Mouse (Mus musculus): ENCODE measurements around the gene Rasl10a. TPM values are rescaled to one million over a fixed set of nuclear protein-coding genes. Genes with fewer than 3 reads are reported as not detected.
A peak's percentile ranks its signal among the peaks of the same experiment; 100 is the strongest.
"Not testable (repeated sequence)": the region's sequence is repeated elsewhere in the genome, so short reads cannot be mapped to it uniquely, and the experiment has no call there.

Gene Rasl10a
- polyA plus RNA-seq, 1 experiment from 2014 or later = 0.60 TPM

- Histone ChIP-seq H3K36me3 (replicated peaks) (peaks cover 42% of the 10 kb centered on the region), H3K27ac (peak within 1 kb of the TSS; percentile 86), H3K4me1 (peaks cover 51% of the 10 kb centered on the region), H3K4me3 (peak within 1 kb of the TSS; percentile 75), H3K9me3 (no peaks in the 10 kb centered on the region), H3K27me3 (ENCODE audit: poor library complexity, severe bottlenecking) (peaks cover 48% of the 10 kb centered on the region)
- peak; percentile 88 for DNase-seq (ENCODE audit: extremely low spot score, low spot score)
- WGBS = under 1% methylated on average over 50 of the region's 50 CpGs
Observed at GRCm38 (mm10) chr11:5065056-5065821, 7.3 kb downstream of the Rasl10a start, which contains the start of gene Gas2l1. Gas2l1 (minus strand) TSS chr11:5065327.

DNA sequence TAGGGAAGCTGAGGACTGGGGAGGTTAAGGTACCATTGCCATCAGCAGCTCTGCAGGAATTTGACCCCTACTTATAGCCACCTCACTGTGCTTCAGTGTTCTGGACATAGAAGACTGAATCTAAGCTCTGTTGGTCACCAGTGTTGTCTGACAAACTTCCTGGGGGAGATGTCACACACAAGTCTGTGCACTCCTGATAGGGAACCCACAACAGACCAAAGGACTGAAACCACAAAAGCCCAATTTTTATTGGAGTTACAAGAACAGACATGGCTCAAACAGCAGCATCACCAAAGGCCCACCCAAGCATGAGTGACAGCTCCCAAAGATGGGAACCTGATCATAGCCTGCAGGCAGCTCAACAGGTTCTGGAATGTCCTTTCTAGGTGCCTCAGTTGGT, 9.1 kb downstream of the Rasl10a start:
- DNase-seq (ENCODE audit: extremely low spot score, low spot score) = no peak
- Histone ChIP-seq H3K9me3 (no peaks in the 10 kb centered on the region), H3K27me3 (ENCODE audit: poor library complexity, severe bottlenecking) (peaks cover 30% of the 10 kb centered on the region), H3K4me3 (no peak overlapping the region), H3K27ac (no peak overlapping the region), H3K4me1 (peaks cover 36% of the 10 kb centered on the region), H3K36me3 (replicated peaks) (peaks cover 51% of the 10 kb centered on the region)

- no peak overlapping the region for H3K4me3 ChIP-seq
- 88% methylated on average over 9 of the region's 9 CpGs for WGBS
- DNase-seq (ENCODE audit: extremely low spot score, low spot score) = no peak
- no peak overlapping the region for H3K27ac ChIP-seq
- H3K9me3 ChIP-seq = no peaks in the 10 kb centered on the region
- peaks cover 17% of the 10 kb centered on the region for H3K27me3 ChIP-seq (ENCODE audit: poor library complexity, severe bottlenecking)
- peaks cover 23% of the 10 kb centered on the region for H3K4me1 ChIP-seq
- peaks cover 63% of the 10 kb centered on the region for H3K36me3 ChIP-seq (replicated peaks)
Observed at GRCm38 (mm10) chr11:5068126-5068971, 10.4 kb downstream of the Rasl10a start.

DNA sequence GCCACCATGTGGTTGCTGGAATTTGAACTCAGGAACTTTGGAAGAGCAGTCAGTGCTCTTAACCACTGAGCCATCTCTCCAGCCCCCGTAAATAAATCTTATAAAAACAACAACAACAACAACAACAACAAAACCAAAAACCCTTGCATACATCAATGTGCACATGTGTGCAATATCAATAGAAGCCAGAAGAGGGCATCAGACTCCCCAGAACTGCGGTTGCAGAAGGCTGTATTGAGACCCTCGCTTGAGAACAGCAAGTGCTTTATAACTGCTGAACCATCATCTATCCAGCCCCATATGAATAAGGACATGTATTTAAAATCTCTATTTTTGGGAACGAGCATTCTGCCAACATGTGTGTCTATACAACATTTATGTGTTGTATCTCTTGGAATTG, 17.0 kb downstream of the Rasl10a start:
- Histone ChIP-seq H3K9me3 (no peaks in the 10 kb centered on the region), H3K36me3 (replicated peaks) (peaks cover 92% of the 10 kb centered on the region), H3K4me3 (no peak overlapping the region), H3K27me3 (ENCODE audit: poor library complexity, severe bottlenecking) (no peaks in the 10 kb centered on the region), H3K4me1 (no peaks in the 10 kb centered on the region), H3K27ac (no peak overlapping the region)
- 81% methylated on average over 4 of the region's 4 CpGs for WGBS
- no peak for DNase-seq (ENCODE audit: extremely low spot score, low spot score)

DNA sequence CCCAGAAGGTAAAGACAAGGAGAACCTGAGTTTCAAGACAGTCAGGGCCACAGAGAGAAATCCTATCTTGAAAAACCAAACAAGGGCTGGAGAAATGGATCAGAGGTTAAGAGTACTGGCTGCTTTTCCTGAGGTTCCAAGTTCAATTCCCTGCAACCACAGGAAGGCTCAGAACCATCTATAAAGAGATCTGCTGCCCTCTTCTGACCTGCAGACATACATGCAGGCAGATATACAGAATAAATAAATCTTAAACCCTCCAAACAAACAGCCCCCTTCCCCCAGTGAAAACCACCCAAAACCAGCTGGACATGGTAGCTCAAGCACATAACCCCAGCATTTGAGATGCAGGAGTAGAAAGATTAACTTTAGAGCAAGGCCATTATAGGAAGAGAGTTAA, 17.8 kb downstream of the Rasl10a start:
- Histone ChIP-seq H3K27me3 (ENCODE audit: poor library complexity, severe bottlenecking) (no peaks in the 10 kb centered on the region), H3K9me3 (no peaks in the 10 kb centered on the region), H3K27ac (no peak overlapping the region), H3K4me1 (no peaks in the 10 kb centered on the region), H3K4me3 (no peak overlapping the region), H3K36me3 (replicated peaks) (peaks cover 92% of the 10 kb centered on the region)
- no peak for DNase-seq (ENCODE audit: extremely low spot score, low spot score)

DNA sequence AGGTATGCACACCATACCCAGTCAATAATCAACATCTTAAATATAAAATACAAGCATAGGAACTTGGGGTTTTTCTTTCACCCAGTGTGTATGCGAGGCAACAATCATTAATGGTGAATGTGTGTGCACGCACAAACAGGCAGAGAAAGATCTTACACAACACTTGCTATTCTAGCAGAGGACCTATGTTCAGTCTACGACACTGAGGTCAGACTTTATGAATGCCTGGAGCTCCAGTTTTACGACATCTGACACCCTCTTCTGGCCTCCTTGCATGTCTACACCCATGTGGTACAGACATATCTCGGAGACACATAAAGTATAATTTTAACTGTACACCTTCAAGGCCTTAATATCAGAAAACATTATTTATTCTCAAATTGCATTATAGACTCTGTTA, 18.9 kb downstream of the Rasl10a start:
- H3K9me3 ChIP-seq; H3K27me3 ChIP-seq (ENCODE audit: poor library complexity, severe bottlenecking); H3K4me1 ChIP-seq; H3K4me3 ChIP-seq; DNase-seq (ENCODE audit: extremely low spot score, low spot score); H3K27ac ChIP-seq: not testable (repeated sequence)
- 91% methylated on average over 4 of the region's 5 CpGs for WGBS
- peaks cover 92% of the 10 kb centered on the region for H3K36me3 ChIP-seq (replicated peaks)

- Histone ChIP-seq H3K36me3 (replicated peaks) (peaks cover 100% of the 10 kb centered on the region), H3K9me3 (no peaks in the 10 kb centered on the region), H3K27me3 (ENCODE audit: poor library complexity, severe bottlenecking) (no peaks in the 10 kb centered on the region), H3K4me1 (no peaks in the 10 kb centered on the region), H3K4me3 (no peak overlapping the region), H3K27ac (no peak overlapping the region)
- 96% methylated on average over 1 of the region's 1 CpGs for WGBS
- no peak for DNase-seq (ENCODE audit: extremely low spot score, low spot score)
Observed at GRCm38 (mm10) chr11:5089147-5089546, 31.2 kb downstream of the Rasl10a start.

DNA sequence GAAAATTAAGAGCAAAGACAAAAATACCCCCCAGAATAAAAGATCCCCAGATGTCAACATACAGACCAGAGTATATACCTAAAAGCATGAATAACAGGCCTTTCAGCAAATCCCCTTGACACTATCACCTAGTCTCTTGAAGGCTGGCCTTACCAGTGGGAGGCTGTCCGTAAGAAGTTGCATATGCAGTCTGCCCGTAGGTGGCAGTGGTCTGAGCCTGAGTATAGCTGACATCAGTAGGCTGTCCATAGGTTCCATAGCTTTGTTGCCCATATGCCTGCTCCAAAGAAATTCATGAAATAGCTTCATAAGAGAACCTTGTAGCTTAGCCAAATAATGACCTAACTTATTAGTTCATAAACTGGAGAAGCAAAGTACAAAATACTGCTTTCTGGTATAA, 33.8 kb downstream of the Rasl10a start:
- WGBS = 61% methylated on average over 2 of the region's 2 CpGs
- DNase-seq (ENCODE audit: extremely low spot score, low spot score) = no peak
- H3K4me3 ChIP-seq = no peak overlapping the region
- H3K4me1 ChIP-seq = peaks cover 10% of the 10 kb centered on the region
- peaks cover 93% of the 10 kb centered on the region for H3K36me3 ChIP-seq (replicated peaks)
- H3K27ac ChIP-seq = no peak overlapping the region
- H3K27me3 ChIP-seq (ENCODE audit: poor library complexity, severe bottlenecking) = no peaks in the 10 kb centered on the region
- H3K9me3 ChIP-seq = no peaks in the 10 kb centered on the region

GRCm38 (mm10) chr11:5095877-5096276, 37.9 kb downstream of the Rasl10a start:
- 90% methylated on average over 5 of the region's 5 CpGs for WGBS
- DNase-seq (ENCODE audit: extremely low spot score, low spot score) = no peak
- Histone ChIP-seq H3K36me3 (replicated peaks) (peaks cover 52% of the 10 kb centered on the region), H3K27ac (no peak overlapping the region), H3K4me3 (peak overlapping the region; percentile 80; the same call in 1 of the 2 replicates), H3K4me1 (peaks cover 29% of the 10 kb centered on the region), H3K27me3 (ENCODE audit: poor library complexity, severe bottlenecking) (no peaks in the 10 kb centered on the region), H3K9me3 (no peaks in the 10 kb centered on the region)

DNA sequence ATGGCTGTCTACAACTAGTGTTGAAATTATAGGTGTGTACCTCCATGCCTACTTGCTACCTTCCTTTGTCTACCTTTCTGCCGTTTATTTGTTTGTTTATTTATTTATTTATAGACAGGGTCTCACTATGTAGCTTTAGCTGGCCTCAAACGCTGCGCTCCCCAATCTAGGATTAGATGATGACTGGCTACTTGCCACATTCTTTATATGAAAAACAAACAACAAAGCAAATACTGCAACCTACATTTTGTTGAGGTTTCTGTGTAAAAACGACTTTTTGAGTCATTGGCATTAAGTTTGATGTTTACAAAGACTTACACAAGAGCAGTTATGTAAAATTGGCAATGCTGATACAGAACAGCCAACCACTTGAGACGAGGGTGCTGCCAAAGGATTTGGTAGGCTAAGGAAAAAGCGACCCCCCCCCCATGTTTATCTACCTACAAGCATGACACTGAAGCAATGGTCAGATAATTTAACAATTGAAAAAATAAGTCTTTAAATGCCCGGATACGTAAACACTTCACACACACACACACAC, 38.6 kb downstream of the Rasl10a start:
- Histone ChIP-seq H3K27ac (no peak overlapping the region), H3K27me3 (ENCODE audit: poor library complexity, severe bottlenecking) (no peaks in the 10 kb centered on the region), H3K4me3 (peak overlapping the region; percentile 80), H3K36me3 (replicated peaks) (peaks cover 48% of the 10 kb centered on the region), H3K4me1 (peaks cover 35% of the 10 kb centered on the region), H3K9me3 (no peaks in the 10 kb centered on the region)
- no peak for DNase-seq (ENCODE audit: extremely low spot score, low spot score)
- WGBS = 82% methylated on average over 8 of the region's 8 CpGs

- H3K9me3 ChIP-seq = no peaks in the 10 kb centered on the region
- H3K4me1 ChIP-seq = peaks cover 35% of the 10 kb centered on the region
- H3K36me3 ChIP-seq (replicated peaks) = peaks cover 39% of the 10 kb centered on the region
- under 1% methylated on average over 44 of the region's 44 CpGs for WGBS
- peak overlapping the region; percentile 99 for H3K27ac ChIP-seq
- H3K27me3 ChIP-seq (ENCODE audit: poor library complexity, severe bottlenecking) = no peaks in the 10 kb centered on the region
- DNase-seq (ENCODE audit: extremely low spot score, low spot score) = no peak
- peak overlapping the region; percentile 80 for H3K4me3 ChIP-seq
Observed at GRCm38 (mm10) chr11:5098035-5098735, 40.3 kb downstream of the Rasl10a start.

DNA sequence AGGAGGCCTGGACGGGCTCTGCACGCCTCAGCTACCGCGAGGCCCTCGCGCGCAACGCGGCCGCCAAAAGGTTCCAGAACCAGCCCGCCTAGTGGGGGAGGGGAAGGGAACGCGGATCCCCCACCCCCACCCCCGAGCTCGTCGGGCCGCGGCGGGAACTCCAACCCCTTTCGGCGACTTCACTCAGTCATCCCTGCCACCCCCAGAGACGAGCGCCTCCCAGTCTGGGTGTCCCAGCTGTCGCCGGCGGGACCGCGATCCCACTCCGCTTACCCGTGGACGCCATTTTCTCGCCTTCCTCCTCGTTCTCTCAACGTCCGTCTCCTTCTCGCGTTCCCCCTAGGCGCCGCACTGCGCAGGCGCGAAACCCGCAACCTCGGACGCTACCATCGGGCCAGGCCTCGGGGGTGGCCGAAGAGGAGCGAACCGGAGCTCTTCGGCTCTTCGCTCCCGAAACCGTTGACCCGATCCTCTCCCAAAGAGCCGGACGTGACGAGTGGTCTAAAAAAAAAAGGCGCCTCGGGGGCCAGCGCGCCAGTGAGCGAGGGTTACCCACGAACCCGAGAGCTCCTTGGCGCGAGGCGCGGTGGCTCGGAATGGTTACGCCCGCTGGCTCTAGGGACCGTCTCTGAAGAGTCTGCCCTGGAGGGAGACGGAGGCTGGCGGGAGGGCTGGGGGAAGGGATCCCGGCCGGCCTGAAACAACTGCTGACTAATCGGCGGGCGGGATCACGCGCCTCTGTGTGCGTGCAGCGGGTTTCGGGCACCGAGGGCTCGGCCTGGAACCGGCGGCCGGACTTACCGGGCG, 41.0 kb downstream of the Rasl10a start, which contains the start of the genes Rhbdd3 and Ewsr1:
Gene Rhbdd3, plus strand, starts transcription at position 191 of the 807 bp plus-strand sequence.
Gene Ewsr1, minus strand, starts transcription at position 531 of the 807 bp plus-strand sequence.
- WGBS = under 1% methylated on average over 91 of the region's 92 CpGs
- Histone ChIP-seq H3K36me3 (replicated peaks) (peaks cover 39% of the 10 kb centered on the region), H3K27ac (peak within 1 kb of the TSS; percentile 99), H3K4me3 (peak within 1 kb of the TSS; percentile 80), H3K4me1 (peaks cover 35% of the 10 kb centered on the region), H3K9me3 (no peaks in the 10 kb centered on the region), H3K27me3 (ENCODE audit: poor library complexity, severe bottlenecking) (no peaks in the 10 kb centered on the region)
- peak; percentile 96 for DNase-seq (ENCODE audit: extremely low spot score, low spot score)
